Mouse (Mus musculus) adrenal gland (tissue): ENCODE measurements around the gene Gm20831.
"Not testable (repeated sequence)": the region's sequence is repeated elsewhere in the genome, so short reads cannot be mapped to it uniquely, and the experiment has no call there.

Experiments
- intact Hi-C: fragments of 180-260 bp; cut with DNase I; formaldehyde crosslinking; loops from one replicate; pipeline ENCODE4 v1.15.1; 2025
- long read RNA-seq, 2 experiments: library from polyadenylated mRNA; unstranded; transcript quantifications; one replicate each; pipeline ENCODE4 v2.0.0; 2020; ENCODE audit warnings: borderline replicate concordance in 1 of 2; ENCODE audit not compliant: insufficient replicate concordance in 1 of 2

Gm20831 gene
- long read RNA-seq, experiment 1: 0 reads
- long read RNA-seq, experiment 2: 0 reads

DNA sequence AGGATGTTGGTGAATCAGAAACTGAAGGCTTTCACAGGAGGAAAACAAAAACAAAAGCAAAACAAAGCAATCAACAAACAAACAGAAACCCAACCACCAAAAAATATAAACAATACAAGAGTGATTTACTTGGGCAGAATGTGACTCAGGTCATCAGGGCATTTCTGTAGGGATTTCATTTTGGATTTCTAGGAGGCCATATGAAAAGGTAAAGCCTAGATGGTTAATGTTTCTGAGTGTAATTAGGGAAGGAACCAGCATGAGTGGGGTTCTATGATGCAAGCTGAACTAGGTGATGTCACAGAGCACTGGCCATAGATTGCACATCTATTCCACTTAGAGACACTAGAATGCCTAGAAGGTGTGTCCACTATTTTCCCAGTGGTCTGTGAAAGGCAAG, at the start of gene Gm20831, which contains the start of gene Gm20772:
Gene Gm20831, plus strand, starts transcription at position 301 of the 400 bp plus-strand sequence.
Gene Gm20772, plus strand, starts transcription at position 301 of the 400 bp plus-strand sequence.
- intact Hi-C loops: not testable (repeated sequence)

DNA sequence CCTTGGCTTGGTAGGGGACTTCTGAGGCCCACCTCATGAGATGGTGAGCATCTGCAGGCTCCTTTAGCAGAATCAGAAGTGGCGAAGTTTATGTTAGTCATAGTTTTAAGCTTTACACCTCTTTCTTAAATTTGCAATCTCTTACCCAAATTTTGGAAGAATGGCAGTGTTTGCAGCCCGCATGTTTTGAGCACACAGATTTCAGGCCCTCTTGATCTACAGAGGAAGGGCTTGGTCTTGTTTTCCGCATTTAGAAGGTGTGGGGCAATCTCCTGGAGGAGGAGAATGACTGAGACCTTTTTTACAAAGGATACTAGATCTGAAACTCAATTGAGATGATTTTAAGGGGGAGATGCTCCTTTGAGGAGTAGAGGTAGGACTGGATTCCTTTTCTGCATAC, 28.4 kb upstream of the Gm20831 start, which contains the start of gene Gm21904:
Gene Gm21904, minus strand, starts transcription at position 101 of the 400 bp plus-strand sequence.
- intact Hi-C loops: not testable (repeated sequence)

DNA sequence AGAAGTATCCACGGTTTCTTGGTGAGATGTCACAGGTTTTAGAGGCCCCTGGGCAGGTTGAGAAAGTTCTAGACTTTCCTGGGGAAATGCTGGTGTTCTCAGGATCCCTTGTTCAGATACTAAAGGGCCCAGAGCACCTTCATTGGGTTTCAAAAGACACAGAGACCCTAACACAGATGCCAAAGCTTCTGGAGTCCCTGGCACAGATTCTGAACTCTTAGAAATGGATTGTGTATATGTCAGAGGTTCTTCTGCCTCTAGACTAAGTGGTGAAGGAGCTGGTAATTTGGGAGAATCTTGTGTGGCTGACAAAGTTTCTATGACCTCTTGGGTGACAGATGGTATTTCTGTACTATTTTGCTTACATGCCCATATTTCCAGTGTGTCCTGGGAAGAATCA, 62.7 kb downstream of the Gm20831 start, which contains the start of gene Srsy:
Gene Srsy, minus strand, starts transcription at position 101 of the 400 bp plus-strand sequence.
- intact Hi-C loops: not testable (repeated sequence)
